Mouse (Mus musculus) layer of hippocampus, postnatal 14 days (tissue): ENCODE data around the gene Accs. TPM values are rescaled to one million over a fixed set of nuclear protein-coding genes. Genes with fewer than 3 reads are reported as not detected.

Source experiments
- DNase-seq, 2 experiments: peaks; one replicate each; pipeline ENCODE4 v3.0.0; 2021 to 2022; ENCODE audit warnings: low spot score in 2 of 2, mixed read lengths in 1 of 2
- total RNA-seq, 2 experiments: library from RNA; stranded (reverse); gene quantifications; 2 replicates each; pipeline ENCODE4 v1.2.3; 2021

Gene Accs
- total RNA-seq, 2 experiments from 2014 or later, result 4.4 to 4.7 TPM

- DNase-seq, result no peak
Observed at GRCm38 (mm10) chr2:93797162-93797795, 52.5 kb downstream of the Accs start.

- no peak for DNase-seq
Observed at GRCm38 (mm10) chr2:93794375-93794774, 55.4 kb downstream of the Accs start.

- DNase-seq, result peak in 1 of 2 experiments; percentile 48
Observed at GRCm38 (mm10) chr2:93791516-93792499, 57.9 kb downstream of the Accs start.

- no peak for DNase-seq
Observed at GRCm38 (mm10) chr2:93790798-93791345, 58.9 kb downstream of the Accs start.

DNA sequence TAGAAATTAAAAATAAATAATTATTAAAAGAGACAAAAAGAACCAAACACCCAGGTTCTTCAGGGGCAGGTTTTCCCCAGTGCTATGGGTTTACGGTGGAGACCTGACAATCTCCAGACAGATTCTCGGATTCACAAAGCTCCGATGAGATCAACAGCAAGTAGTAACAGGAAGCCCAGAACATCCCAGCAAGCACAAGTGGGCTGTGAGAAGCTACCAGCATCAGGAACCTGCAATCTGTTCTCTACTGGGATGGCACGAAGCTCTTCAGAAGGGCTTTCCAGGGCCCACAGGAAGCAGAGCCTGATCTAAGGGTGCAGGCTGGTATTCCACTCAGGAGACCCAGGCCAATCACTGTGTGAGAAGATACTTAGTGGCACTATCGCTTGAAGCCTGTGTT is 61.2 kb downstream of the Accs start:
- no peak for DNase-seq

- DNase-seq, result peak; percentile 76 to 90
Observed at GRCm38 (mm10) chr2:93786175-93786574, 63.6 kb downstream of the Accs start.

DNA sequence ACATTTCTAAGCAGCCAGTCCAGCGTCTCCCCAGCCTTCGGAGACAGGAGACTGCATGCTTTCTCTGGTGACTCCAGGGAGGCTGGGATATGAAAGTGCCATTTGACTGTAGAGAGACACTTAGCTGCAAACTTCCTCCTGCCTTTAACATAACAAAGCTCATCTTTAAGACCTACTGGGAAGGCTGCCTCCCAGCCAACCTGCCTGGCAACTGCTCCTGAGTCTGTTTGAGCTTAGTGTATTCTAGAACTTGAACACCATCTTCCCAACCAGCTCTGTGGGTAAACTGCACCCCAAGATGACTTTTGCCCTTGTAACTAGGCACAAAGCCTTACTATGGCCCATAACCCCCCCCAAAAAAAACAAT is 64.3 kb downstream of the Accs start:
- DNase-seq, result no peak

DNA sequence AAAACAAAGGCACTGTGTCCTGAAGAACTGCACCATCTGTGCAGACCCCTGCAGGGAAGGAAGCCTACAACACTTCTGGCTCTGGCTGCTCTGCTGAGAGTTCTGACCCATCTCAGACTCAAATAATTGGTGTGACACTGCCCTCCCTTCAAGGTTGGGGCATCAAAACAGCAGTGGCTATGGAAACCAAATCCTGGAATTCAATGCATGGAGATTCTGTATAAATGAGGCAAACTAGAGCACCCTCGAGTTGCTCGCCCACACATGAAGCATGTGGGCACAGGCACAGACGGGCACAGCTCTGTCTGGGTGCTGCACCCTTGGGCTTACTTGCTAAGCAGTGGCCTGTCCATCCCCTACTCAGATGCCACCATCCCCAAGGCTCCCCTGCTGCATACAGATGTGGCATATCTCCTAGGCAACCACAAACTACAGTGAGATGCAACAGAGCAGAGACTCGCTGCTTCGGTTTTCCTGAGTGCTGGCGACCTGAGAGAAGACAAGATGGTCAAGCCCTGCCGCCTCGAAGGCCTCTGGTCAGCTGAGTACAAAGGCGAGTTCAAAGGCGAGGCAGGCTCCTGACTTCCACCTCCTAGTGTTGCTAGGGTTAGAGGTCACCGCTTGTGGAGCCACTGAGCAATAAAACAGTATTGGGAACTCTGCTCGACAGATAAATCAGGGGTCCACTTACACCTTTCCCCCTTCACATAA is 64.9 kb downstream of the Accs start:
- no peak for DNase-seq

DNA sequence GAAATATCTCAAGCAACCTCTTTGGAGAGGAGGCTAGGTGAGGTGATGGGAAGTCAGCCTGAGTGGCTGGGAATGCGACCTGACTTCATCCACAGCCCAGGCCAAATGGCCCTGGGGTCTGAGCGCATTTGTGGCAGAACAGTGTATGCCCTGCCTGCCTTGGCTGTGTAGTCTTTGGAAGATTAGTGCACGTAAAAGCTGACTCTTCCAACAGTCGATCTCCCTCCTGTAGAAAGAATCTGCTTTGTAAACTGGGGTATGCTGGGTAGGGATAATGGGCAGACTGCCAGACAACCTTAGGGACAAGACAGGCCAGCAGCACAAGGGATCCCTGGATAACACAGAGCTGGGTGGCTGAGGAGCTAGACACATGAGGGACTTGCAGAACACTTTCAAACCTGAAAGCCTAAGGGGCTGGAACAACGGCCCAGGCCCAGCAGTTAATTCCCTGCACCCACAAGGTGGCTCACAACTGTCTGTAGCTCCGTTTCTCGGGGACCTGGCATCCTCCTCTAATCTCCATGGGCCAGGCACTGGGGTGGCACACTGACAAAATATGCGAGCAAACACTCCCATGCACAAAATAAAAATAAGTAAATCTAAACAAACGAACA is 65.7 kb downstream of the Accs start:
- no peak for DNase-seq

Other genes with a start within 250 kb of the Accs start
- under 1 TPM; 0.38 to 0.99 TPM for gene Alx4, start 207.6 kb downstream of the Accs start, total RNA-seq
- gene Ext2, start 27.4 kb downstream of the Accs start, total RNA-seq, result 10 to 100 TPM; 50.7 to 58.4 TPM
- under 1 TPM; 0.72 to 0.90 TPM for gene Accsl, start 19.2 kb upstream of the Accs start, total RNA-seq
- 10 to 100 TPM; 48.0 to 49.2 TPM for gene Gm13889, start 107.3 kb upstream of the Accs start, total RNA-seq
- gene Gm27027, start 146.4 kb upstream of the Accs start, total RNA-seq, result not detected
- 10 to 100 TPM; 21.0 to 26.7 TPM for gene Alkbh3, start 160.9 kb upstream of the Accs start, total RNA-seq